Mouse (Mus musculus) heart, embryonic 14.5 days (tissue): ENCODE data around the gene Fbxw11. TPM values are rescaled to one million over a fixed set of nuclear protein-coding genes. Genes with fewer than 3 reads are reported as not detected.

Experiments
- ATAC-seq: fragments of 200-750 bp; cut with Nextera tagmentation; 2 replicates; pipeline ENCODE4 v1.8.0; 2017; ENCODE audit warnings: low read depth, moderate TSS enrichment; ENCODE audit not compliant: insufficient number of reproducible peaks, insufficient read depth, low FRiP score
- H3K27ac ChIP-seq, 2 experiments: fragments of 200-500 bp in 1 of 2; fragments of 300-500 bp in 1 of 2; sonication (generic) in 1 of 2; replicated peaks in 1 of 2; 2 replicates each; pipeline ENCODE4 v1.5.1; 2012 to 2014; ENCODE audit warnings: low read depth in 2 of 2, low read length in 2 of 2, control low read depth in 1 of 2, mild to moderate bottlenecking in 1 of 2, mixed read lengths in 1 of 2; ENCODE audit not compliant: control insufficient read depth in 1 of 2, insufficient read depth in 1 of 2
- H3K27me3 ChIP-seq: fragments of 300-500 bp; sonication (generic); 2 replicates; pipeline ENCODE4 v1.6.1; 2014; ENCODE audit warnings: mild to moderate bottlenecking, low read length, control low read depth; ENCODE audit not compliant: control insufficient read depth, insufficient read depth
- H3K36me3 ChIP-seq: fragments of 300-500 bp; sonication (generic); 2 replicates; pipeline ENCODE4 v1.6.1; 2014; ENCODE audit warnings: mild to moderate bottlenecking, control low read depth, low read length, mixed read lengths; ENCODE audit not compliant: control insufficient read depth, insufficient read depth
- H3K4me1 ChIP-seq, 2 experiments: fragments of 200-500 bp in 1 of 2; fragments of 300-500 bp in 1 of 2; sonication (generic) in 1 of 2; 2 replicates each; pipeline ENCODE4 v1.6.1; 2012 to 2014; ENCODE audit warnings: low read length in 2 of 2, control low read depth in 1 of 2, mixed read lengths in 1 of 2; ENCODE audit not compliant: control insufficient read depth in 2 of 2, insufficient read depth in 2 of 2
- H3K4me2 ChIP-seq: fragments of 300-500 bp; sonication (generic); 2 replicates; pipeline ENCODE4 v1.6.1; 2014; ENCODE audit warnings: mild to moderate bottlenecking, low read length
- H3K4me3 ChIP-seq, 2 experiments: fragments of 200-500 bp in 1 of 2; fragments of 300-500 bp in 1 of 2; sonication (generic) in 1 of 2; 2 replicates each; pipeline ENCODE4 v1.5.1; 2012 to 2014; ENCODE audit warnings: low read length in 2 of 2, mild to moderate bottlenecking in 2 of 2, control low read depth in 1 of 2, low read depth in 1 of 2, moderate library complexity in 1 of 2; ENCODE audit not compliant: control insufficient read depth in 1 of 2, insufficient read depth in 1 of 2
- H3K9ac ChIP-seq: fragments of 300-500 bp; sonication (generic); 2 replicates; pipeline ENCODE4 v1.6.1; 2014; ENCODE audit warnings: mild to moderate bottlenecking, low read length
- H3K9me3 ChIP-seq: fragments of 300-500 bp; sonication (generic); 2 replicates; pipeline ENCODE4 v1.6.1; 2016; ENCODE audit warnings: low read length, control low read depth; ENCODE audit not compliant: control insufficient read depth
- WGBS: fragments of 180-500 bp; shearing (Covaris S2); extraction: QIAGEN DNeasy Blood & Tissue Kit; methylation state at CpG from one replicate; pipeline ENCODE4 v1.1.7; 2014; 5-methylcytosine and 5-hydroxymethylcytosine counted together
- polyA plus RNA-seq: library from polyadenylated mRNA; unstranded; fragments of >200 nt; fragmentation: Nextera tagmentation; extraction: Ambion mirVana; gene quantifications from 2 replicates; pipeline ENCODE4 v1.2.1, GENCODE M21; 2014

Gene Fbxw11
- polyA plus RNA-seq, 1 experiment from 2014 or later: 63.1 TPM

- no peak for ATAC-seq
- Histone ChIP-seq H3K9ac (no peak overlapping the region), H3K4me2 (no peak overlapping the region), H3K9me3 (no peaks in the 10 kb centered on the region), H3K4me3 (no peak overlapping the region), H3K36me3 (no peaks in the 10 kb centered on the region), H3K27ac (no peak overlapping the region), H3K27me3 (no peaks in the 10 kb centered on the region), H3K4me1 (peaks cover 3 to 16% of the 10 kb centered on the region in 2 experiments)
- WGBS: 12% methylated on average over 4 of the region's 4 CpGs
Measured at GRCm38 (mm10) chr11:32636275-32636674, 6.2 kb upstream of the Fbxw11 start.

GRCm38 (mm10) chr11:32638521-32639255 lies 3.8 kb upstream of the Fbxw11 start:
- WGBS: 86% methylated on average over 8 of the region's 8 CpGs
- Histone ChIP-seq H3K36me3 (no peaks in the 10 kb centered on the region), H3K4me2 (no peak overlapping the region), H3K9me3 (no peaks in the 10 kb centered on the region), H3K9ac (no peak overlapping the region), H3K27me3 (no peaks in the 10 kb centered on the region), H3K27ac (no peak overlapping the region), H3K4me1 (peaks cover 3 to 21% of the 10 kb centered on the region in 2 experiments), H3K4me3 (no peak overlapping the region)
- ATAC-seq: no peak

GRCm38 (mm10) chr11:32640617-32641016 lies 1.9 kb upstream of the Fbxw11 start:
- ATAC-seq: no peak

GRCm38 (mm10) chr11:32642899-32643886 lies 669 bp downstream of the Fbxw11 start:
- Histone ChIP-seq H3K9ac (peak overlapping the region; percentile 99), H3K9me3 (no peaks in the 10 kb centered on the region), H3K4me3 (peak overlapping the region; percentile 88 to 95), H3K36me3 (no peaks in the 10 kb centered on the region), H3K4me2 (peak overlapping the region; percentile 71), H3K27ac (peak overlapping the region; percentile 99), H3K27me3 (no peaks in the 10 kb centered on the region), H3K4me1 (peaks cover 2 to 33% of the 10 kb centered on the region in 2 experiments)
- WGBS: 2% methylated on average over 54 of the region's 54 CpGs
- ATAC-seq: peak; percentile 65

More at GRCm38 (mm10) chr11:32640617-32641016, 1.9 kb upstream of the Fbxw11 start:
- Histone ChIP-seq H3K27ac (no peak overlapping the region), H3K36me3 (no peaks in the 10 kb centered on the region), H3K9ac (0 out of 2 replicates have a peak overlapping the region, but pooled peaks have one; percentile 99), H3K4me3 (no peak overlapping the region), H3K9me3 (no peaks in the 10 kb centered on the region), H3K4me2 (no peak overlapping the region), H3K4me1 (peaks cover 3 to 26% of the 10 kb centered on the region in 2 experiments), H3K27me3 (no peaks in the 10 kb centered on the region)
- 86% methylated on average over 4 of the region's 4 CpGs for WGBS

- peak overlapping the region; percentile 99 for H3K9ac ChIP-seq
- no peak for ATAC-seq
- H3K27ac ChIP-seq: peak overlapping the region; percentile 99
- 9% methylated on average over 3 of the region's 3 CpGs for WGBS
- H3K27me3 ChIP-seq: no peaks in the 10 kb centered on the region
- peak overlapping the region; percentile 71 for H3K4me2 ChIP-seq
- no peaks in the 10 kb centered on the region for H3K36me3 ChIP-seq
- H3K9me3 ChIP-seq: no peaks in the 10 kb centered on the region
- H3K4me3 ChIP-seq: peak overlapping the region; percentile 88 to 95
- peaks cover 2 to 33% of the 10 kb centered on the region in 2 experiments for H3K4me1 ChIP-seq
Measured at GRCm38 (mm10) chr11:32644010-32644409, 1.5 kb downstream of the Fbxw11 start.

- Histone ChIP-seq H3K4me2 (peak overlapping the region; percentile 5; the same call in 1 of the 2 replicates), H3K27me3 (no peaks in the 10 kb centered on the region), H3K4me3 (no peak overlapping the region), H3K4me1 (peaks cover 4 to 37% of the 10 kb centered on the region in 2 experiments), H3K27ac (no peak overlapping the region), H3K9ac (no peak overlapping the region), H3K9me3 (no peaks in the 10 kb centered on the region), H3K36me3 (no peaks in the 10 kb centered on the region)
- WGBS: 85% methylated on average over 2 of the region's 2 CpGs
- no peak for ATAC-seq
Measured at GRCm38 (mm10) chr11:32647265-32647664, 4.7 kb downstream of the Fbxw11 start.

- no peaks in the 10 kb centered on the region for H3K9me3 ChIP-seq
- no peak for ATAC-seq
- H3K4me3 ChIP-seq: no peak overlapping the region
- H3K27me3 ChIP-seq: no peaks in the 10 kb centered on the region
- no peak overlapping the region for H3K4me2 ChIP-seq
- H3K4me1 ChIP-seq: peaks cover 4 to 33% of the 10 kb centered on the region in 2 experiments
- H3K36me3 ChIP-seq: peaks cover 5% of the 10 kb centered on the region
- H3K9ac ChIP-seq: no peak overlapping the region
- H3K27ac ChIP-seq: no peak overlapping the region
Measured at GRCm38 (mm10) chr11:32650236-32650749, 7.8 kb downstream of the Fbxw11 start.
